Mouse (Mus musculus): Measurements from ENCODE around the gene Hoxd3. TPM values are rescaled to one million over a fixed set of nuclear protein-coding genes. Genes with fewer than 3 reads are reported as not detected.

Hoxd3 gene
- polyA plus RNA-seq, 1 experiment from 2014 or later, result not detected

GRCm38 (mm10) chr2:74713239-74714150 is 1.8 kb downstream of the Hoxd3 start:
- H3K36me3 ChIP-seq (replicated peaks), result no peaks in the 10 kb centered on the region
- WGBS (ENCODE audit: insufficient replicate concordance), result 16% methylated on average over 19 of the region's 19 CpGs
- peaks cover 97% of the 10 kb centered on the region for H3K27me3 ChIP-seq
- no peaks in the 10 kb centered on the region for H3K9me3 ChIP-seq (replicated peaks)
- no peak overlapping the region for H3K4me3 ChIP-seq (replicated peaks)
- no peak for ATAC-seq (ENCODE audit: insufficient read depth)
- H3K4me2 ChIP-seq, result no peak overlapping the region
- no peak overlapping the region for H3K27ac ChIP-seq (replicated peaks)
- no peak overlapping the region for H3K9ac ChIP-seq
- H3K4me1 ChIP-seq (replicated peaks), result 0 out of 2 replicates have a peak, but pooled peaks cover 2% of the 10 kb centered on the region

GRCm38 (mm10) chr2:74714156-74714789 is 2.5 kb downstream of the Hoxd3 start:
- Histone ChIP-seq H3K36me3 (replicated peaks) (no peaks in the 10 kb centered on the region), H3K4me1 (replicated peaks) (0 out of 2 replicates have a peak, but pooled peaks cover 2% of the 10 kb centered on the region), H3K4me3 (replicated peaks) (no peak overlapping the region), H3K27ac (replicated peaks) (no peak overlapping the region), H3K27me3 (peaks cover 97% of the 10 kb centered on the region), H3K9me3 (replicated peaks) (no peaks in the 10 kb centered on the region), H3K9ac (no peak overlapping the region), H3K4me2 (no peak overlapping the region)
- no peak for ATAC-seq (ENCODE audit: insufficient read depth)
- 9% methylated on average over 18 of the region's 18 CpGs for WGBS (ENCODE audit: insufficient replicate concordance)

GRCm38 (mm10) chr2:74714881-74715280 is 3.2 kb downstream of the Hoxd3 start:
- no peak for ATAC-seq (ENCODE audit: insufficient read depth)
- no peak overlapping the region for H3K27ac ChIP-seq (replicated peaks)
- H3K27me3 ChIP-seq, result peaks cover 97% of the 10 kb centered on the region
- no peak overlapping the region for H3K4me2 ChIP-seq
- no peak overlapping the region for H3K9ac ChIP-seq
- no peaks in the 10 kb centered on the region for H3K36me3 ChIP-seq (replicated peaks)
- H3K9me3 ChIP-seq (replicated peaks), result no peaks in the 10 kb centered on the region
- 0 out of 2 replicates have a peak, but pooled peaks cover 2% of the 10 kb centered on the region for H3K4me1 ChIP-seq (replicated peaks)
- 1% methylated on average over 14 of the region's 14 CpGs for WGBS (ENCODE audit: insufficient replicate concordance)
- no peak overlapping the region for H3K4me3 ChIP-seq (replicated peaks)

- no peak for ATAC-seq (ENCODE audit: insufficient read depth)
- no peak overlapping the region for H3K4me3 ChIP-seq (replicated peaks)
- H3K4me1 ChIP-seq (replicated peaks), result 0 out of 2 replicates have a peak, but pooled peaks cover 2% of the 10 kb centered on the region
- H3K9ac ChIP-seq, result no peak overlapping the region
- peaks cover 97% of the 10 kb centered on the region for H3K27me3 ChIP-seq
- no peaks in the 10 kb centered on the region for H3K9me3 ChIP-seq (replicated peaks)
- H3K36me3 ChIP-seq (replicated peaks), result no peaks in the 10 kb centered on the region
- H3K27ac ChIP-seq (replicated peaks), result no peak overlapping the region
- 3% methylated on average over 26 of the region's 26 CpGs for WGBS (ENCODE audit: insufficient replicate concordance)
- peak overlapping the region; percentile 25; the same call in 1 of the 2 replicates for H3K4me2 ChIP-seq
Measured at GRCm38 (mm10) chr2:74715504-74716241, 3.9 kb downstream of the Hoxd3 start.

- Histone ChIP-seq H3K4me3 (replicated peaks) (no peak overlapping the region), H3K27ac (replicated peaks) (no peak overlapping the region), H3K4me1 (replicated peaks) (0 out of 2 replicates have a peak, but pooled peaks cover 2% of the 10 kb centered on the region), H3K36me3 (replicated peaks) (no peaks in the 10 kb centered on the region), H3K4me2 (no peak overlapping the region), H3K27me3 (peaks cover 97% of the 10 kb centered on the region), H3K9me3 (replicated peaks) (no peaks in the 10 kb centered on the region), H3K9ac (no peak overlapping the region)
- ATAC-seq (ENCODE audit: insufficient read depth), result no peak
- 10% methylated on average over 2 of the region's 2 CpGs for WGBS (ENCODE audit: insufficient replicate concordance)
Measured at GRCm38 (mm10) chr2:74720384-74720783, 8.7 kb downstream of the Hoxd3 start.

GRCm38 (mm10) chr2:74720955-74721491 is 9.3 kb downstream of the Hoxd3 start:
- Histone ChIP-seq H3K36me3 (replicated peaks) (no peaks in the 10 kb centered on the region), H3K27ac (replicated peaks) (no peak overlapping the region), H3K4me3 (replicated peaks) (no peak overlapping the region), H3K4me2 (no peak overlapping the region), H3K9ac (no peak overlapping the region), H3K9me3 (replicated peaks) (no peaks in the 10 kb centered on the region), H3K4me1 (replicated peaks) (no peaks in the 10 kb centered on the region), H3K27me3 (peaks cover 97% of the 10 kb centered on the region)
- 37% methylated on average over 5 of the region's 5 CpGs for WGBS (ENCODE audit: insufficient replicate concordance)
- no peak for ATAC-seq (ENCODE audit: insufficient read depth)

GRCm38 (mm10) chr2:74721882-74722281 is 10.2 kb downstream of the Hoxd3 start:
- WGBS (ENCODE audit: insufficient replicate concordance), result 16% methylated on average over 6 of the region's 6 CpGs
- Histone ChIP-seq H3K4me2 (no peak overlapping the region), H3K27me3 (peaks cover 97% of the 10 kb centered on the region)

GRCm38 (mm10) chr2:74722949-74723348 is 11.2 kb downstream of the Hoxd3 start:
- no peak overlapping the region for H3K9ac ChIP-seq
- no peak for ATAC-seq (ENCODE audit: insufficient read depth)
- peaks cover 97% of the 10 kb centered on the region for H3K27me3 ChIP-seq
- no peaks in the 10 kb centered on the region for H3K36me3 ChIP-seq (replicated peaks)
- no peaks in the 10 kb centered on the region for H3K4me1 ChIP-seq (replicated peaks)
- WGBS (ENCODE audit: insufficient replicate concordance), result 18% methylated on average over 8 of the region's 8 CpGs
- no peak overlapping the region for H3K27ac ChIP-seq (replicated peaks)
- H3K9me3 ChIP-seq (replicated peaks), result no peaks in the 10 kb centered on the region
- no peak overlapping the region for H3K4me3 ChIP-seq (replicated peaks)
- no peak overlapping the region for H3K4me2 ChIP-seq

More at GRCm38 (mm10) chr2:74721882-74722281, 10.2 kb downstream of the Hoxd3 start:
- no peak overlapping the region for H3K4me3 ChIP-seq (replicated peaks)
- no peaks in the 10 kb centered on the region for H3K4me1 ChIP-seq (replicated peaks)
- no peak overlapping the region for H3K9ac ChIP-seq
- H3K36me3 ChIP-seq (replicated peaks), result no peaks in the 10 kb centered on the region
- no peak for ATAC-seq (ENCODE audit: insufficient read depth)
- H3K9me3 ChIP-seq (replicated peaks), result no peaks in the 10 kb centered on the region
- H3K27ac ChIP-seq (replicated peaks), result no peak overlapping the region

GRCm38 (mm10) chr2:74724244-74725015 is 12.7 kb downstream of the Hoxd3 start:
- H3K27ac ChIP-seq (replicated peaks), result no peak overlapping the region
- H3K9ac ChIP-seq, result no peak overlapping the region
- no peaks in the 10 kb centered on the region for H3K36me3 ChIP-seq (replicated peaks)
- H3K27me3 ChIP-seq, result peaks cover 100% of the 10 kb centered on the region
- H3K9me3 ChIP-seq (replicated peaks), result no peaks in the 10 kb centered on the region
- 36% methylated on average over 7 of the region's 7 CpGs for WGBS (ENCODE audit: insufficient replicate concordance)
- ATAC-seq (ENCODE audit: insufficient read depth), result no peak
- H3K4me2 ChIP-seq, result no peak overlapping the region
- no peak overlapping the region for H3K4me3 ChIP-seq (replicated peaks)
- H3K4me1 ChIP-seq (replicated peaks), result no peaks in the 10 kb centered on the region

GRCm38 (mm10) chr2:74725171-74725570 is 13.4 kb downstream of the Hoxd3 start:
- WGBS (ENCODE audit: insufficient replicate concordance), result 35% methylated on average over 17 of the region's 17 CpGs
- no peaks in the 10 kb centered on the region for H3K4me1 ChIP-seq (replicated peaks)
- H3K4me3 ChIP-seq (replicated peaks), result no peak overlapping the region
- peaks cover 99% of the 10 kb centered on the region for H3K27me3 ChIP-seq
- ATAC-seq (ENCODE audit: insufficient read depth), result no peak
- no peaks in the 10 kb centered on the region for H3K9me3 ChIP-seq (replicated peaks)
- no peak overlapping the region for H3K4me2 ChIP-seq
- H3K9ac ChIP-seq, result no peak overlapping the region
- no peak overlapping the region for H3K27ac ChIP-seq (replicated peaks)
- H3K36me3 ChIP-seq (replicated peaks), result no peaks in the 10 kb centered on the region
